Mouse (Mus musculus) induced T-regulatory cell, adult 2 months (primary cell): ENCODE data around the gene Fat3.

ENCODE experiments used
- DNase-seq: peaks from one replicate; pipeline ENCODE4 v3.0.0-alpha.2; 2012; ENCODE audit warnings: low read depth

The Fat3 gene

GRCm38 (mm10) chr9:16026054-16026453 lies 475.0 kb downstream of the Fat3 start:
- no peak for DNase-seq

DNA sequence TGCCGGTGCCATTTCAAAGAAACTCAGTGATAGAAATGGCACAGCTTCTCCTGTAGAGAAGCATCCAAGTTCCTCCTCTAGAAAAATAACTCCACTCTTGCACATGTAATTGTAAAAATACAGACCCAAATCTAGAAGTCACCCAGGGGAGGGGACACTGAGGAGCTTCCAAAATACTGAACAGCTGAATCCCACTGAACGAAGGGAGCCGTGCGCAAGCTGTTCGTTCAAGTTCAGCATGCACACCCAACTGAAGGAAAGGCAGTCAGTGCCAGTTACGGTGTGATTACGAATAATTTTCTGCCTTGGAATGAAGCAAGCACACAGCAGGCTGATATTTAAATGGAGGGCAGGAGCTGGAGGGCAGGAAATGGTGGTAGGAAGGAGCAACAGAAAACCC lies 476.4 kb downstream of the Fat3 start:
- no peak for DNase-seq

DNA sequence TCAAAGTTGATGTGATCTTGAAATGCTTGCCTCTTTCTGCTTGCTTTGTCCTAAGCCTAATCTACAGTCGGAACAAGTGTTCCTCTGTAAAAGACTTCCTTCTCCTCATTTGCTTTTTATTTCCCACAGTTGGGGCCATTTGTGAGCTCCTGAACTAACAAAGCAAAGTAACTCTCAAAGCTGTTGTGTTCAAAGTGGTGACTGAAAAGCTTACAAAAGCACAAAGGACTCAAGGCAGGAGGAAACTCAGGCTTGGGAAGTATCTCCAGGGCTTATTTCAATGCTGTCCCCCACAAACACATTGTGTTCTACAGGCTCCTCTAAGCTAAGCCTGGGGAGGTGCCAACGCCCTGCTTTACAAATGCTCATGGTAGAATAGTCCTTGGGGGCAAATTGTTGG lies 487.0 kb downstream of the Fat3 start:
- no peak for DNase-seq

GRCm38 (mm10) chr9:16011382-16011781 lies 489.7 kb downstream of the Fat3 start:
- DNase-seq = no peak

DNA sequence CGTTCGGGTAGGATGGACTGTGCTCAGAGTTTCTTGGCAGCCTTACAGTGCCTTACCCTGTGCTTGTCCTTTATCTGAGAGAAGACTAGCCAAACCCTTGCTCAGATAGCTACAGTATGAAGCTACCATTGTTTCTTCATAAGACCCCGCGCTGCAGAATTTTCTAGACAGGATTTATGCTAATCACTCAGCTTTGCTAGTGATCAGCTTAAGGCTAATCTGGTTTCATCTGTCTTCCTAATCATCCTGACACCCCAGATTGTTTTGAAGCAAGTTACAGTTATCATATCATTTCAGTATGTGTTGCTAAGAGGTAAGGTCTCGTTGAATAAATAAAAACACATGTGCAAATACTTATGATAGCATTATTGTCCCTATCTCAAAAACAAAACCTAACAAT lies 493.6 kb downstream of the Fat3 start:
- DNase-seq = no peak

GRCm38 (mm10) chr9:16002991-16003390 lies 498.1 kb downstream of the Fat3 start:
- DNase-seq = no peak

DNA sequence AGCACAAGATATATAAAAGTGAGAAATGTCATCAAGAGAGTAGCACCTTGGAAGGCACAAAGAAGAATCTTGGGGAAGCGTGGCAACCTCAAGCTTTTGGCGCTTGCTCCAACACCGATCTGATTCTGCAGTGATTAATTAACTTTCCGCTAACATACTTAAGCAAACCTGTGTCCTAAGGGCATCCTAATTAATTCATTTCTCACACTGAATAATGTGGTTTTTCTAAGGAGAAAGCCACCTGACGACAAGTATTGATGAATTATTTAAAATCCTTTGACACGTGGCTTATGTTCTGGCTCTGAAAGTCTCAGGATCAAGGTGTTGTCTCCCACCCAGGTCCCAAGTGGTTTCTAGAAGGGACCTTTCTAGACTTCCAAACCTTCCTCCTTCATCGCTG lies 506.3 kb downstream of the Fat3 start:
- no peak for DNase-seq

- no peak for DNase-seq
These were observed 506.9 kb downstream of the Fat3 start for GRCm38 (mm10) chr9:15994177-15994576.

- no peak for DNase-seq
These were observed 508.8 kb downstream of the Fat3 start for GRCm38 (mm10) chr9:15992158-15992846.

GRCm38 (mm10) chr9:15978317-15978716 lies 522.8 kb downstream of the Fat3 start:
- no peak for DNase-seq

DNA sequence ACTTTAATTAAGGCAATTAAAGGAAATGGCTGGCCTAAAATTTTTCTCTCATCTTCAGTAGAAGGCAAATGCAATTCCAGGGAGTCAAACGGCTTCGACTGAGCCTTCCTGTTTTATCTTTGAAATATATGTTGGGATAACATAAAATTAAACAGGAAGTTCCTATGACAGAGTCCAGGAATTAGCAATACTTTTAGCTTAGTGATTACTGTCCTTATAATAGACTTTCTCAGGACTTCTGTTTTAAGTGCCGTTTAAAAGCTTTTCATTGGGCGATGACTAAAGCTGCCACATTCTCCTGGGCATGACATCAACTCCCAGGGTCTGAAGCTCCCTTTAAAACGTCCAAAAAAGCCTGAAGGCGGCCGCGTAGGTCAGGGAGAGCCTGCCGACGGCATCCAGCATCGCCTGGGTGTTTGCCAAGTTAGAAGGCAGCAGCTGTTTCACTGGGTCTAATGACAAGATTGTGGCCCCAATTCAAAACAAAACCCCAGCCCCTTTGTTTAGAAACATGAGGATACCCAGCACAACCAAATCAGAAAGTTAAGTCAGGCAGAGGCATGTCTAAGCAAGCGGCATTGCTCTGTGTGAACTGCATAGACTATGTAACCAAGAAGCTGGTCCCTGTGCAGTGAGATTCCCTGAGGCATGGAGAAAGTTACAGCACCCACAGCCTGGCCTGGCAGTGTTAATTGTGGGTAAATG lies 524.0 kb downstream of the Fat3 start:
- DNase-seq = no peak

DNA sequence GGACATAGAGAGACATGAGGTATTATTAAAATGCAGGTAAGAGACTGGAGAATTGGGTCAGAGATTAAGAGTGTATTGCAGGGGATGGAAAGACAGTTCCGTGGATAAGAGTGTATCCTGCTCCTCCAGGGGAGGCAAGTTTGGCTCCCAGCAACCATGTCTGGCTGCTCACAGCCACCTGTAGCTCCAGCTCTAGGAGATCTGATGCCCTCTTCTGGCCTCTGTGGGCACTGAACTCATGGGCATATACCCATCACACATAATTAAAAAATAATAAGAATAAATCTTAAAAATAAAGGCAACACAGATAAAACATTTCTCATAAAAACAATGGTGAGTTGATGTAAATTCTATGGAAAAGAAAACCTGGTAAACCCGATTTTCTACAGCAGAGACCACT lies 525.1 kb downstream of the Fat3 start:
- DNase-seq = no peak

GRCm38 (mm10) chr9:15972201-15972600 lies 528.9 kb downstream of the Fat3 start:
- no peak for DNase-seq

DNA sequence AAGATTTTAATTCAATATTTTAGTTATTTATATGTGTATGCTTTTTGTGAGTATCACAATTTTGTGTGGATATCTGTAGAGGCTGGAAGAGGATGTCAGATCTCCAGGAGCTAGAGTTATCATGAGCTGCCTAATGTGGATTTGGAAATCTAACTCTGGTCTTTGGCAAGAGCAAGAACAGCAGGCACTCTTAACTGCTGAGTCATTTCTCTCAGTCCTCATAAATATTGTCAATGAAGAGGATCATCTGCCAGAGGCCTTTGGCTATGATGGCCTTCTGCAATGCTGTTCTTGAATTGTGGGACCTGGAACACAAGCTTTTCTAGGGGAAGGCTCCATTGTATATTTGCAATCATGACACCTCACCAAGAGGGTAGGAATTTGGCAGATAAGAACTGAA lies 529.7 kb downstream of the Fat3 start:
- DNase-seq = no peak

DNA sequence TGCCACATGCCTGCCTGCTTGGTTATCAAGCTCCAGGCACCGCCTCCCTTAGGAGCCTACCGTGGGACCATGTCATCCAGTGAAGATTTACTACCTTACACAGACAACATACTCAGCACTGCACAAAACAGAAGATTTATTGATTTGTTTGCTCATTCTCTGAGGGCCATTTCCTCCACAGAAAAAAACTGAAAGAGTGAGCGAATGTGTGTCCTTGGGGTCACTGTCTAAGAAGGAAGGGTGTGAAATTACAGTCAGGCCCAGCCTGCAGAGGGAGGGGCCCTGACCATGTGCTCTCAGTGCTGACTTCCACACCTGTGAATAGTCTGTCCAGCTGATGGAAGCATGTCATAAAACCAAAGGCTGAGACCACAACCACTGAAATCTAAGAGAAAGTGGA lies 536.9 kb downstream of the Fat3 start:
- DNase-seq = no peak

- DNase-seq = no peak
These were observed 538.2 kb downstream of the Fat3 start for GRCm38 (mm10) chr9:15962886-15963285.

DNA sequence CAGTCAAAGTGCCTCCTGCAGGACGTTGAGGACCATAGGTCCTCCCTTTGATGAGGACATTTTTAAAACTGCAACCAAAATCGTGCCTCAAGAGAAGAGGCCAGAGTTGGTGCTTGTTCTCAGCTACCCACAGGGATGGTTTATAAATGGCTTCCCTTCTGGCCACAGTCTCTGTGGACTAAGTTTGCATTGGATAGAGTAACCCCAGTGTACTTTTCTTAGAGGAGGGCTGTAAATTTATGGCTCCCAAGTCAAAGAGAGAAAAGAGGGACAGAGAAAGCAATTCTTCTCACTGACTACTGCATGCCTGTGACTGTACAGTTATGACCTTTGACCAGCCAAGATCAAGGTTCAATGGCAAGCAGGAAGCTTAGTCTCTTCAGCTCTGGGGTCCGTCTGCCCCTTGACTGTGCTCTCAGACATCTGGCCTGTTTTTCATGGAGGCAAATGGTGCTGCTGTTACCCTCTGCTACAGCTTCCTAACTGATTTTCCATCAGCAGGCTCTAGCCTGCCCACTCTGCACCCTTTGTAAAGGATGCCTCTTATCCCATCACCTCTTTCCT lies 542.8 kb downstream of the Fat3 start:
- DNase-seq = no peak

GRCm38 (mm10) chr9:15957816-15958215 lies 543.3 kb downstream of the Fat3 start:
- no peak for DNase-seq

- DNase-seq = no peak
These were observed 545.8 kb downstream of the Fat3 start for GRCm38 (mm10) chr9:15955147-15955782.

DNA sequence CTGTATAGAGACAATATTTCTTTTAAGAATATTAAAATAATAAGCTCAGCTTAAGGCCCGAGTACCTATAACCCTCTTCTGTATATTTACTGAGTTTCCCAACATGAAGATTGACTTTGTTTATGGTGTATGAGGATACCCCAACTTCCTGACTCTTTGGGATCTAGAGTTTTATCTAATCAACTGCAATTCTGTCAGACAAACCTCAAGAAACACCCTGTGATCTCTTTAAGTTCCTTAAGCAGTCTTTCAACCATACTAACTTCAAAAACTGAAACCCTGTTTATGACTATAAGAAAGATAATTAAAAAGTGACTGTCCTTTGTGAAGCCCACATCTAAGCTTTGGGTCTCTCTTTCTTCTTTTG lies 546.8 kb downstream of the Fat3 start:
- no peak for DNase-seq

DNA sequence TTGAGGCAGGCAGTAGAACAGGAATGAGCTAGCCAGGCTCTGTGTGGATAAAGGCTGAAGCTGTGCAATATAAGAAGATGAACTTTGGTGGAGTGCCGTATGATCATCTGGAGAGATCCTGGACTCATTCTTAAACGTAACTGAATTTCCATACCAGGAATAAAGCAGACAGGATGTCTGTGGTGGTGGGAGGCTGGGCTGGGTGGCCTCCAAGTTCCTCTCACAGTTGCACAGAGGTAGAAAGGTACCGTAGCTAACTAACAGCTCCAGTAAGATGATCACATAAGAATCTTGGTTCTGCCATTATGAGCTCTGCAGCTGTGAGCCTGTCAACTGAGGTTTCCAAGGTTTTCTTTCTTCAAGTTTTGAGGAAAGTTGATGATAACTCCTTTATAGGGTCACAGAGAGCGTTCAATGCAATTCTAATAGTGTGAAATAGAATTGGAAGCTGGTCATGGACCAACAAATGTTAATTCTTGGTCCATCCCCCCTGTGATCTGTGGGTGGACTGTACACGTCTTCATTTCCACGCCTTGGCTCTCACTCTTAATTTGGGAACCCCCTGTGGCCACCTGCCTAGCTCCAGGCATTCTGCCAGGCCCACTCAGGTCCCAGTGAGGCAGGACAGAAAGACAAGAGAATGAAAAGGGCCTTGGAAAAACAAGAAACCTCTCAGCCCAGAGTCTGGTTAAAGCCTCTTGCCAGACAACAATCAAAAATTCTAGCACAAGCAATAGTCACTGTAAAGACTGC lies 547.3 kb downstream of the Fat3 start:
- DNase-seq = no peak

DNA sequence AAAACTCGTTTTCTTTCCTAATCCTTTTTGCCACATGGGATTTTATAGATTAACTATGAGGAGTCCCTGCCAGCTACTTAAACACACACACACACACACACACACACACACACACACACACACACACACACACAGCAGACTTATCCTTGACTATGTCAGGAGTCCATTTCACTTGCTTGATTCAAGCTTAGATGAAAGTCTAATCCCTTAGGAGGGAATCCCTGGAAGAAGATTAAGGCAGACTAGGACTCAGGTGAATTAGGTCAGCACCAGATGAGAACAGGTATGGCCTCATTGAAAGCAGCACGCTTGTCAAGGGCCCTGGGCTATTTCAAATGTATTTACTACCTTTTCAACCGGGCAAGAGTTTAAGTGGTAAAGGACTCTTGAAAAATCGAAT lies 553.0 kb downstream of the Fat3 start:
- DNase-seq = no peak
